Mouse (Mus musculus) layer of hippocampus, postnatal 10 days (tissue): ENCODE results near the gene Olig2. TPM values are rescaled to one million over a fixed set of nuclear protein-coding genes. Genes with fewer than 3 reads are reported as not detected.

Experiments used
- DNase-seq, 2 experiments: peaks; one replicate each; pipeline ENCODE4 v3.0.0; 2021; ENCODE audit warnings: low spot score in 2 of 2
- total RNA-seq, 2 experiments: library from RNA; stranded (reverse); gene quantifications; 2 replicates each; pipeline ENCODE4 v1.2.3; 2021

Olig2 gene
- total RNA-seq, 2 experiments from 2014 or later: 36.0 to 44.8 TPM

- peak; percentile 65 to 75 for DNase-seq
Observed at GRCm38 (mm10) chr16:91269468-91270211, 44.4 kb downstream of the Olig2 start, which contains the start of gene Olig1. Gene Olig1 (plus strand): TSS chr16:91269772.

- DNase-seq: peak; percentile 52 to 69
Observed at GRCm38 (mm10) chr16:91270212-91270971, 45.1 kb downstream of the Olig2 start.

- DNase-seq: peak in 1 of 2 experiments; percentile 36
Observed at GRCm38 (mm10) chr16:91270982-91271549, 45.8 kb downstream of the Olig2 start.

GRCm38 (mm10) chr16:91271634-91272033, 46.4 kb downstream of the Olig2 start:
- peak in 1 of 2 experiments; percentile 20 for DNase-seq

Other genes starting within 250 kb of the Olig2 start
- gene Synj1, start 214.1 kb upstream of the Olig2 start, total RNA-seq: 100 to 1,000 TPM; 257 to 270 TPM
- gene Paxbp1, start 180.9 kb upstream of the Olig2 start, total RNA-seq: 10 to 100 TPM; 69.9 to 89.4 TPM
- gene 4932438H23Rik, start 130.3 kb upstream of the Olig2 start, total RNA-seq: 1 to 10 TPM; 1.3 to 1.4 TPM
- gene Olig1, start 44.3 kb downstream of the Olig2 start, total RNA-seq: 100 to 1,000 TPM; 159 to 174 TPM
- 10 to 100 TPM; 23.7 to 24.4 TPM for gene Ifnar2, start 147.3 kb downstream of the Olig2 start, total RNA-seq
- 1 to 10 TPM in 1 of 2 experiments, not detected in 1; 1.1 TPM for gene Gm21970, start 166.3 kb downstream of the Olig2 start, total RNA-seq
- gene Il10rb, start 180.7 kb downstream of the Olig2 start, total RNA-seq: 1 to 10 TPM; 7.4 to 8.6 TPM